Mouse (Mus musculus) C2C12 (cell line): Measurements from ENCODE around the gene Cds1. TPM values are rescaled to one million over a fixed set of nuclear protein-coding genes. Genes with fewer than 3 reads are reported as not detected.

Experiments
- H3K27me3 ChIP-seq: one replicate; pipeline ENCODE4 v1.6.1; 2011; ENCODE audit not compliant: control insufficient read depth, insufficient read depth, insufficient read length
- H3K36me3 ChIP-seq: one replicate; pipeline ENCODE4 v1.6.1; 2011; ENCODE audit not compliant: control insufficient read depth, insufficient read depth
- H3K4me3 ChIP-seq: one replicate; pipeline ENCODE4 v1.5.1; 2011; ENCODE audit warnings: mild to moderate bottlenecking, control low read depth; ENCODE audit not compliant: poor library complexity, insufficient read depth, severe bottlenecking
- H3K79me2 ChIP-seq: one replicate; pipeline ENCODE4 v1.6.1; 2011; ENCODE audit not compliant: control insufficient read depth, insufficient read depth
- H3K79me3 ChIP-seq: one replicate; pipeline ENCODE4 v1.6.1; 2011; ENCODE audit warnings: low read depth, control low read depth
- H3ac ChIP-seq: one replicate; pipeline ENCODE3; 2011; ENCODE audit warnings: low read depth; ENCODE audit not compliant: control insufficient read depth, insufficient read length
- CEBPB ChIP-seq: IDR thresholded peaks from one replicate; pipeline ENCODE4 v1.6.1; 2011; ENCODE audit warnings: low read depth, mild to moderate bottlenecking, control low read depth, moderate library complexity
- CTCF ChIP-seq: IDR thresholded peaks from one replicate; pipeline ENCODE4 v1.5.1; 2011; ENCODE audit not compliant: control insufficient read depth, insufficient read depth, insufficient read length
- FOSL1 ChIP-seq: IDR thresholded peaks from one replicate; pipeline ENCODE4 v1.8.0; 2011; ENCODE audit warnings: mild to moderate bottlenecking, low read length; ENCODE audit not compliant: poor library complexity, insufficient read depth, severe bottlenecking
- MAX ChIP-seq: IDR thresholded peaks from one replicate; pipeline ENCODE4 v1.6.1; 2011; ENCODE audit warnings: mild to moderate bottlenecking, control low read depth
- MYOD1 ChIP-seq: IDR thresholded peaks from one replicate; pipeline ENCODE4 v1.6.1; 2011; ENCODE audit warnings: low read depth; ENCODE audit not compliant: control insufficient read depth, insufficient read length
- MYOG ChIP-seq: IDR thresholded peaks from one replicate; pipeline ENCODE4 v1.6.1; 2011; ENCODE audit not compliant: control insufficient read depth, insufficient read length; ENCODE audit errors: extremely low read depth
- USF1 ChIP-seq: IDR thresholded peaks from one replicate; pipeline ENCODE4 v1.6.1; 2011; ENCODE audit warnings: low read depth, mild to moderate bottlenecking, control low read depth, moderate library complexity
- polyA plus RNA-seq: library from polyadenylated mRNA; unstranded; fragments of >200 nt; fragmentation: generic; extraction: Trizol; gene quantifications from one replicate; pipeline ENCODE4 v1.2.1, GENCODE M21; 2012; ENCODE audit warnings: missing spikeins

The Cds1 gene
- polyA plus RNA-seq, 1 experiment = not detected

GRCm38 (mm10) chr5:101792665-101793064, 27.7 kb downstream of the Cds1 start:
- H3ac ChIP-seq = no peak overlapping the region
- no peaks in the 10 kb centered on the region for H3K36me3 ChIP-seq
- TF ChIP-seq CTCF = no peak
- no peak for TF ChIP-seq MAX
- no peak for TF ChIP-seq USF1
- TF ChIP-seq FOSL1 = no peak
- TF ChIP-seq MYOD1 = no peak
- TF ChIP-seq MYOG = no peak
- no peak for TF ChIP-seq CEBPB
- no peak overlapping the region for H3K4me3 ChIP-seq
- H3K27me3 ChIP-seq = peaks cover 41% of the 10 kb centered on the region
- H3K79me2 ChIP-seq = no peaks in the 10 kb centered on the region
- no peaks in the 10 kb centered on the region for H3K79me3 ChIP-seq

DNA sequence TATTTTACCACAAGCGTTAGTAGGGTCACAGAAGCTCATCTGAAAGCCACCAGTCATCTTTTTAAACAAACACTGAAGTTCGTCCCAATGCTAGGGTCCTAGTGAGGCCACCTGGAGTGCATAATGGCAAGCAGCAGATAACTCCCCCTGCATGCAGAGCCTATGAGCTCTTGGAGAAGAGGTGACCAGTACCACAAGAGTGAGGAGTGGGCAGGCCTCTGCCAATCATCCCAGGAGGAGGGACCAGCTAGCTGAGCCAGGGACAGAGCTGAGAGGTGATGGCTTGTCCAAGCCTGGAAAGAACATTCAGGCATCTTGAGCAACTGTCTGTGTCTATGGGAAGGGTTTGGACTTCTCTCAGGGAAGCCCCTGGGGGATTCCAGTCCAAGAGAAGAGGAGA, 37.0 kb downstream of the Cds1 start:
- peaks cover 36% of the 10 kb centered on the region for H3K27me3 ChIP-seq
- no peak for TF ChIP-seq MYOG
- TF ChIP-seq CTCF = no peak
- no peak for TF ChIP-seq MAX
- no peak for TF ChIP-seq USF1
- no peak for TF ChIP-seq CEBPB
- no peak for TF ChIP-seq FOSL1
- no peak for TF ChIP-seq MYOD1
- H3K79me2 ChIP-seq = no peaks in the 10 kb centered on the region
- H3K36me3 ChIP-seq = no peaks in the 10 kb centered on the region
- no peak overlapping the region for H3ac ChIP-seq
- H3K79me3 ChIP-seq = no peaks in the 10 kb centered on the region
- H3K4me3 ChIP-seq = no peak overlapping the region

DNA sequence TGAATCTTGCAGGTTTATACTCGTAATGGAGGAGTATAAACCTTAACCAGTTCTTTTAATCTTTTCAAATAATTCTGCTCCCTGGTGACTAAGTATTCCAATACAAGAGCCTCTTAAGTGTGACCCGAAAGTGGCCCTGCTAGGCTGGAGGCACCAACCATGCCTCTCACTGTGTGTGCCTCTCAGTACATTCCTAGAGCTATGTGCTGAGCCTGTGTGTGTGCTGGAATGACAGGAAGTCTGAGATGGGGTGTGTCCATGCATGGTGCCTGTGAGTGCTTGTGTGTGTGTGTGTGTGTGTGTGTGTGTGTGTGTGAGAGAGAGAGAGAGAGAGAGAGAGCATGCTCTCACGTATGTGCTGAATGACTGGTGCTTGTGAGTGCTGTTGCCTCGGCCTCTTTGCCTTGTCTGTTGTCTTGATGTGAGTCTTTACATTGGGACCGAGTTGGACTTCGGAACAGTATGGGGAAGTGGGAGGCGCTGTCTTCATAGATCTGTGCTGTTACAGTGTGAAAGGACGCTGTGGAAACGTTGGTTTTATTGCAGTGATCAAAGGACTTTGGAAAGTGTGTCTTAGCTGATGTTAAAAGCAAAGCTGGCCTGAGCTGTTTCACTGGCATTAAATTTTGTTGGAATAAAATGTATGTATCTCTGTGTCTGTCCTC, 37.6 kb downstream of the Cds1 start:
- peaks cover 37% of the 10 kb centered on the region for H3K27me3 ChIP-seq
- H3K79me2 ChIP-seq = no peaks in the 10 kb centered on the region
- no peaks in the 10 kb centered on the region for H3K36me3 ChIP-seq
- no peak overlapping the region for H3K4me3 ChIP-seq
- TF ChIP-seq MAX (no peak), USF1 (no peak), CEBPB (no peak), CTCF (no peak), FOSL1 (no peak), MYOD1 (no peak), MYOG (no peak)
- H3ac ChIP-seq = no peak overlapping the region
- no peaks in the 10 kb centered on the region for H3K79me3 ChIP-seq

DNA sequence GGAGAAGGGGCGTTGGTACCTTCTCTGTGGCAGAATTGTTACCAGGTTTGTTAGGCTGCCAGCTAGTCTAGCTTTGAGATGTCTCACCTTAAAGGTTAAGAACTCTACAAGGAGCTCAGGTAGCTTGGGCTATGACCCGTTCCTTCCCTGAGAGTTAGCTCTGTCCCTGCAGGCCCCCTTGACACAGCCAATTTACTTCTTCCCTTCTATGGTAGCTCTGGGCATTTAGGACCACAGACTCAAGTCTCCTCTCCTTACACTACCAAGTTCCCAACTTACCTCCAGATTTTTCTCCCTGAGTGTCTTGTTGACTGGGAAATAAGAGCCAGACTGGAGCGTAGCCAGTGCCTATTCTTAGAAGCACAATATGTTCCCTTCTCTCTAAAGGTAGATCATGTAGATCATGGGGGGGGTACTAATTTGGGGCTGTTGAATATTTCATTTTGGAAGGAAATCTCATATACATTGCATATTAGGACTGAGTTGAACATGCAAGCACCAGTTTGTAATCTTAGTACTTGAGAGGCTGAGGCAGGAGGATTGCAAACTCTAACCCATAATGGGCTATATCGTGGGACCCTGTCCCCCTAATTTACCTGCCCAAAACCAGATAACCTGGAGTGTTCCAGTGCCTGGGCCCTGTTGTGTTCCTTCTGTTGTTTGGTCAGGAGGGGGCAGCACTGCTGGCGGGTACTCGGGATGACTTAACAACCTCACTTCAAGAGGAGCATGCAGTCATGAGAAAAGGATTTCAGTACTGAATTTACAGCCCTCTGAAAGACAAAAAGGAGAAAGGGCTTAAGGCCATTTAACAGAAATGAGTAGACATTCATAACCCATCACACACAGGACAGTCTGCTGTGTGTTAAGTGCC, 46.6 kb downstream of the Cds1 start:
- Histone ChIP-seq H3K27me3 (peaks cover 41% of the 10 kb centered on the region), H3K4me3 (no peak overlapping the region), H3K79me2 (no peaks in the 10 kb centered on the region), H3ac (no peak overlapping the region), H3K79me3 (no peaks in the 10 kb centered on the region), H3K36me3 (no peaks in the 10 kb centered on the region)
- TF ChIP-seq MAX (no peak), MYOD1 (no peak), CEBPB (no peak), USF1 (no peak), MYOG (no peak), FOSL1 (no peak), CTCF (no peak)

GRCm38 (mm10) chr5:101816822-101817221, 51.9 kb downstream of the Cds1 start:
- peaks cover 29% of the 10 kb centered on the region for H3K27me3 ChIP-seq
- TF ChIP-seq USF1 (no peak), FOSL1 (no peak), MAX (no peak), CTCF (no peak)
- H3K79me2 ChIP-seq = no peaks in the 10 kb centered on the region

More at GRCm38 (mm10) chr5:101816822-101817221, 51.9 kb downstream of the Cds1 start:
- no peak overlapping the region for H3ac ChIP-seq
- H3K36me3 ChIP-seq = no peaks in the 10 kb centered on the region
- no peak overlapping the region for H3K4me3 ChIP-seq
- no peaks in the 10 kb centered on the region for H3K79me3 ChIP-seq
